Mouse (Mus musculus) forebrain, embryonic 11.5 days (tissue): ENCODE measurements around the gene Acox3. TPM values are rescaled to one million over a fixed set of nuclear protein-coding genes. Genes with fewer than 3 reads are reported as not detected.
A peak's percentile ranks its signal among the peaks of the same experiment; 100 is the strongest.

Experiments used
- ATAC-seq: fragments of 200-750 bp; cut with Nextera tagmentation; replicated peaks from 2 replicates; pipeline ENCODE4 v1.8.0; 2017; ENCODE audit warnings: moderate TSS enrichment; ENCODE audit not compliant: low FRiP score
- DNase-seq: peaks from one replicate; pipeline ENCODE4 v3.0.0-alpha.2; 2017; ENCODE audit warnings: low spot score
- H3K27ac ChIP-seq: fragments of 300-500 bp; sonication (generic); 2 replicates; pipeline ENCODE4 v1.5.1; 2014; ENCODE audit warnings: low read depth, low read length
- H3K27me3 ChIP-seq: fragments of 300-500 bp; sonication (generic); 2 replicates; pipeline ENCODE4 v1.6.1; 2014; ENCODE audit warnings: mild to moderate bottlenecking, low read length, mixed read lengths; ENCODE audit not compliant: control insufficient read depth, insufficient read depth
- H3K36me3 ChIP-seq: fragments of 300-500 bp; sonication (generic); 2 replicates; pipeline ENCODE4 v1.6.1; 2014; ENCODE audit warnings: mild to moderate bottlenecking, low read length, moderate library complexity, mixed read lengths; ENCODE audit not compliant: control insufficient read depth, insufficient read depth
- H3K4me1 ChIP-seq: fragments of 300-500 bp; sonication (generic); replicated peaks from 2 replicates; pipeline ENCODE4 v1.6.1; 2014; ENCODE audit warnings: low read length, mixed read lengths; ENCODE audit not compliant: control insufficient read depth, insufficient read depth
- H3K4me2 ChIP-seq: fragments of 300-500 bp; sonication (generic); 2 replicates; pipeline ENCODE4 v1.6.1; 2014; ENCODE audit warnings: low read depth, mild to moderate bottlenecking, low read length, moderate library complexity, mixed read lengths; ENCODE audit not compliant: severe bottlenecking
- H3K4me3 ChIP-seq: fragments of 300-500 bp; sonication (generic); 2 replicates; pipeline ENCODE4 v1.5.1; 2014; ENCODE audit warnings: low read depth, low read length
- H3K9ac ChIP-seq: fragments of 300-500 bp; sonication (generic); 2 replicates; pipeline ENCODE4 v1.6.1; 2014; ENCODE audit warnings: low read length
- H3K9me3 ChIP-seq: fragments of 300-500 bp; sonication (generic); 2 replicates; pipeline ENCODE4 v1.6.1; 2016; ENCODE audit warnings: low read length, mixed read lengths; ENCODE audit not compliant: control insufficient read depth
- WGBS: fragments of 180-500 bp; shearing (Covaris S2); extraction: QIAGEN DNeasy Blood & Tissue Kit; methylation state at CpG from one replicate; pipeline ENCODE4 v1.1.7; 2014; 5-methylcytosine and 5-hydroxymethylcytosine counted together
- polyA plus RNA-seq: library from polyadenylated mRNA; unstranded; fragments of >200 nt; fragmentation: Nextera tagmentation; extraction: Ambion mirVana; gene quantifications from 2 replicates; pipeline ENCODE4 v1.2.1, GENCODE M21; 2014

Acox3 gene
- polyA plus RNA-seq, 1 experiment from 2014 or later = 15.6 TPM

DNA sequence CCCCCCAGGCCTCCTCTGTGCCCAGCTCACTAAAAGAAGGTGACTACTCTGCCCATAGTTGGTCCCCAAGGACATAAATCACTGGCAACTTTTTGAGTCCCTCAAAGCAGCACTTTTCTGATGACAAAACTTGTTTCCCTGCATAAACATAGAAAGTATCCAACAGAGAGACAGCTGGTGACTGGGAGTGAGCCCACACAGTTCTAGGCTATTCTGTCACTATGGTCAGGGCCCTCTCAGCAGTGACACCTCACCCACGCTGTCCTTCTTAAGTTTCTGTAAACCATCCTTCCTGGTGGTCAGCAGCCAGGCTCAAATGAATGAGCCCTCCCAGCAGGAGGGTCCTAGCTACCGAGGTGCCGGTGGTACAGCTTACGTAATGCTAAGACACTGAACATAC lies 16.2 kb upstream of the Acox3 start:
- DNase-seq (no peak), ATAC-seq (no peak)
- no peak overlapping the region for H3K4me2 ChIP-seq
- H3K4me1 ChIP-seq = no peaks in the 10 kb centered on the region
- H3K9ac ChIP-seq = no peak overlapping the region
- H3K27me3 ChIP-seq = no peaks in the 10 kb centered on the region
- H3K4me3 ChIP-seq = no peak overlapping the region
- 87% methylated on average over 4 of the region's 4 CpGs for WGBS
- no peaks in the 10 kb centered on the region for H3K9me3 ChIP-seq
- H3K36me3 ChIP-seq = peaks cover 7% of the 10 kb centered on the region
- H3K27ac ChIP-seq = no peak overlapping the region

DNA sequence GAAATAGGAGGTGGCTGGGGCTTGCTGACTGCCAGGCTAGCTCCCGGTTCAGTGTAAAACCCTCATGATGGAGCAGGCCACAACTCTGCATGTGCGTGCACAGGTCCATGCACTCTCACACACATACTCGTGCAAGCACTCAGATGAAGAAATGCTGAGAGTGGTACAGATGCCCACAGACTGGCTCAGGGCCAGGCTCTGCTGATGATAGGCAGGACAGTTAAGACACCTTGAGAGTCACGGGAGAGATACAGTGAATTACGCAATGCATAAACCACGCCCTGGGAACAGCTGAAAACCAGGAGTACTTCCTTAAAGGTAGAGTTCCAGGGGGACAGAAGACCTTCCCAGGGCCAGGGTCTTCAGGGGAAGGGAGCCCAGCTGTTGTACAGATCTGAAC lies 11.3 kb upstream of the Acox3 start:
- no peak for DNase-seq
- no peak overlapping the region for H3K9ac ChIP-seq
- 91% methylated on average over 6 of the region's 6 CpGs for WGBS
- no peaks in the 10 kb centered on the region for H3K27me3 ChIP-seq
- H3K36me3 ChIP-seq = no peaks in the 10 kb centered on the region; the same call in 1 of the 2 replicates
- ATAC-seq = no peak
- no peak overlapping the region for H3K4me2 ChIP-seq
- H3K27ac ChIP-seq = no peak overlapping the region
- peaks cover 6% of the 10 kb centered on the region; the same call in 1 of the 2 replicates for H3K4me1 ChIP-seq
- H3K4me3 ChIP-seq = no peak overlapping the region
- H3K9me3 ChIP-seq = no peaks in the 10 kb centered on the region

GRCm38 (mm10) chr5:35574653-35575599 lies 7.9 kb upstream of the Acox3 start, which contains the start of gene Trmt44:
Gene Trmt44, minus strand, starts transcription at chr5:35575070.
- H3K27ac ChIP-seq = peak within 1 kb of the TSS; percentile 75
- no peaks in the 10 kb centered on the region for H3K27me3 ChIP-seq
- peaks cover 6% of the 10 kb centered on the region; the same call in 1 of the 2 replicates for H3K4me1 ChIP-seq
- H3K4me3 ChIP-seq = peak within 1 kb of the TSS; percentile 64
- peak; percentile 95 for ATAC-seq
- DNase-seq = peak; percentile 94
- no peaks in the 10 kb centered on the region; the same call in 1 of the 2 replicates for H3K36me3 ChIP-seq
- H3K4me2 ChIP-seq = peak within 1 kb of the TSS; percentile 87
- H3K9ac ChIP-seq = peak within 1 kb of the TSS; percentile 63
- 4% methylated on average over 56 of the region's 56 CpGs for WGBS
- no peaks in the 10 kb centered on the region for H3K9me3 ChIP-seq

GRCm38 (mm10) chr5:35576409-35577020 lies 6.3 kb upstream of the Acox3 start:
- Histone ChIP-seq H3K9me3 (no peaks in the 10 kb centered on the region), H3K27me3 (no peaks in the 10 kb centered on the region), H3K36me3 (no peaks in the 10 kb centered on the region), H3K27ac (no peak overlapping the region), H3K4me3 (no peak overlapping the region), H3K4me2 (no peak overlapping the region), H3K9ac (no peak overlapping the region), H3K4me1 (peaks cover 6% of the 10 kb centered on the region; the same call in 1 of the 2 replicates)
- WGBS = 92% methylated on average over 10 of the region's 10 CpGs
- ATAC-seq (no peak), DNase-seq (no peak)

GRCm38 (mm10) chr5:35578411-35578810 lies 4.4 kb upstream of the Acox3 start:
- 58% methylated on average over 2 of the region's 2 CpGs for WGBS
- Histone ChIP-seq H3K9me3 (no peaks in the 10 kb centered on the region), H3K9ac (no peak overlapping the region), H3K36me3 (no peaks in the 10 kb centered on the region), H3K4me1 (peaks cover 10% of the 10 kb centered on the region; the same call in 1 of the 2 replicates), H3K4me2 (no peak overlapping the region), H3K27me3 (no peaks in the 10 kb centered on the region), H3K4me3 (no peak overlapping the region), H3K27ac (no peak overlapping the region)
- no peak for ATAC-seq
- DNase-seq = no peak

- H3K9ac ChIP-seq = no peak overlapping the region
- H3K4me3 ChIP-seq = no peak overlapping the region
- H3K27me3 ChIP-seq = no peaks in the 10 kb centered on the region
- no peaks in the 10 kb centered on the region for H3K36me3 ChIP-seq
- no peaks in the 10 kb centered on the region for H3K9me3 ChIP-seq
- DNase-seq (no peak), ATAC-seq (no peak)
- H3K27ac ChIP-seq = no peak overlapping the region
- no peak overlapping the region for H3K4me2 ChIP-seq
- 65% methylated on average over 5 of the region's 5 CpGs for WGBS
- peaks cover 4% of the 10 kb centered on the region; the same call in 1 of the 2 replicates for H3K4me1 ChIP-seq
These were observed 3.5 kb upstream of the Acox3 start for GRCm38 (mm10) chr5:35579247-35579893.

DNA sequence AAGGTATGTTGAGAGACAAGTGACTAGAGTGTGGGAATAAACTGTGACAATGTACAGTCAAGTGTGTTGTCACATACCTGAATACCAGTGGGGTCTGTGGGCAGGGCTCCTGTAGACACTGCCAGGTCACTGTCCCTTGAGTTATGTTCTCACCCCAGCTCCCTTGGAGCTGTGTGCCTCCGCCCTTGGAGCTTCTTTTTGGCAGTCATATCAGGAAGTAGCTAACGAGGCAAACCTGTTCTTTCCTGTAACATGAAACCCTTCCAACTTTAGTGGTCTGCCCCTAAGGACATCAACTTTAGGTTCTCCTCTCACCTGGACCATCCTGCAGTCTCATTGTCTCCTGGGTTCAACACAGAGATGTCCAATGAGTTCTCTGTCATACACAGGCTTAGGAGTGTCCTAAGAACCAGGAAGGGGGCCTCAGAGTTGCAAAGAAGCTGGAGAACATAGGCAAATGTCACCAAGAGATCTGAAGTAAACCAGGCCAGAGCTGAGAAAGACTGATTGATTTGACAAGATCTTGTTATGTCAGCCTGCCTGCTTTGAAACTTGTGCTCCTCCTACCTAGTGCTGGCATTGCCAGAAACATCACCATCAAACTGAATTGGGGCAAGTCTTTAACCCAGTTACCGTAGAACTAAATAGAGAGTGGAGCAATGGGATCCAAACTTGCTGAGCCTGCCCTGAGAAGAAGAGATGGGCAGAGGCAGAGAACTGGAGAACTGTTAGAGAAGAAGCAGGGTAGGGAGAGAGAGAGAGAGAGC lies 2.5 kb upstream of the Acox3 start:
- no peaks in the 10 kb centered on the region for H3K36me3 ChIP-seq
- H3K9ac ChIP-seq = no peak overlapping the region
- no peaks in the 10 kb centered on the region for H3K27me3 ChIP-seq
- H3K4me3 ChIP-seq = no peak overlapping the region
- no peak overlapping the region for H3K27ac ChIP-seq
- DNase-seq (no peak), ATAC-seq (no peak)
- no peaks in the 10 kb centered on the region for H3K9me3 ChIP-seq
- WGBS = 62% methylated on average over 3 of the region's 3 CpGs
- no peak overlapping the region for H3K4me2 ChIP-seq
- peaks cover 4% of the 10 kb centered on the region; the same call in 1 of the 2 replicates for H3K4me1 ChIP-seq
